Mouse (Mus musculus): ENCODE results near the gene Ube2g1.
"Not testable (repeated sequence)": the region's sequence is repeated elsewhere in the genome, so short reads cannot be mapped to it uniquely, and the experiment has no call there.

Gene Ube2g1

DNA sequence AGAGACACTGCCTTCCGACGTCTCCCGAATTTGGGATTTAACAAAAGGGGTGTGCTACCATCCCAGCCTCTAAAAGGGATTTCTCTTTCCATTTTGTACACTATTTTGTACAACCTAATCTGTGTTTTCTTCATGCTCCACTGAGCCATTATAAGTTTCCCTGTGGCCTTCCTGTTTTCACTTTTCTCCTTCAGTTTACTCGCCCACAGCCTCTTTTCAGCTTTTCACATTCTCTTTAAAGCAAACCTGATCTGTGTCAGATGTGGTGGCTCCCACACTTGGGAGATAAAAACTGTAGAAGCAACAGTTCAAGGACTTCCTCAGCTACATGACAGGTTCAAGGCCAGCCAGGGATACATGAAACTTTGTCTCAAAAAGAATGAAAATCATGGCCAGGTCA, 85.3 kb downstream of the Ube2g1 start:
- DNase-seq (ENCODE audit: low spot score in 2 of 2) = no peak

DNA sequence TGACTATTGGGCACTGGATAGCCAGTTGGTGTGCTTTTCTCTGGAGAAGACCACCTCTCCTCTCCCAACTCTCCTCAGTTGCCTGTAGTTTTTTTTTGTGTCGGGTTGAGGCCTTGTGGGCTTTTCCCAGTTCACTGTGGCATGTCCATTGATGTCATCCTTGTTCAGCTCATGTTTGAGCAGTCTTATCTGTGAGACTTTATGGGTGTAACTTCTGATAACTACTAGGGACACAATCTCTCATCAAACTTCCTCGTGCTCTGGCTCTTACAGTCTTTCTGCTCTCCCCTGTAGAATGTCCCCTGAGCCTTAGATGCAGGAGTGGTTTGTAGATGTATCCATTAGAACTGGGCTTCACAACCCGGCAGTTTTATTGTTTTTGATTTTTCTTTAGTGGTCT, 87.9 kb downstream of the Ube2g1 start:
- no peak for DNase-seq (ENCODE audit: low spot score in 2 of 2)

DNA sequence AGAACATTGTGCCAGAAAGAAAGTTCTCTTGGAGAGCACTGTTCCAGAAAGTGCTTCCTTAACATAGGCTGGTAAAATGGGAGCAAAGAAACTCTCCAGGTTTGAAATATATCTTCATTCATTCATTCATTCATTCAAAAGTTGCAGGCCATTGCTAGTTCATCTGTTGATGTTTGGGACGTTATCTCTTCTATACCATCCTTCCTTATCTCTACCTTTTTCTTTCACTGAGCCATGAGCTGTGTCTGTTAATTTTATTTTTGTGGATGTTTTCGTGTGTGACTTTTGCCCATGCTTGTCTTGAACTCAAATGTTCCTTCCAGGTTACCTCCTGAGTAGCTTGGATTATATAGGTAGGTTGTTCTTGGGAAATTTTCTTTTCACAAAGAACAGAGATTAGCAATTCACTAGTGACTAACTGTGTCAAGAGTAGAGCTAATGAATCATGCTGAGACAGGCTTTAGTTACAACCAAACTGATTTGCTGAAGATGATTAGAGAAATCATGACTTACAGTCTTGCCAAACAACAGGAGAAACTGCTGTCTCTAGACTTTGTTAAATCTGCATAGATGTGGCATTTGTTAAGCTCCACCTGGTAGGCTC, 89.4 kb downstream of the Ube2g1 start:
- no peak for DNase-seq (ENCODE audit: low spot score in 2 of 2)

DNA sequence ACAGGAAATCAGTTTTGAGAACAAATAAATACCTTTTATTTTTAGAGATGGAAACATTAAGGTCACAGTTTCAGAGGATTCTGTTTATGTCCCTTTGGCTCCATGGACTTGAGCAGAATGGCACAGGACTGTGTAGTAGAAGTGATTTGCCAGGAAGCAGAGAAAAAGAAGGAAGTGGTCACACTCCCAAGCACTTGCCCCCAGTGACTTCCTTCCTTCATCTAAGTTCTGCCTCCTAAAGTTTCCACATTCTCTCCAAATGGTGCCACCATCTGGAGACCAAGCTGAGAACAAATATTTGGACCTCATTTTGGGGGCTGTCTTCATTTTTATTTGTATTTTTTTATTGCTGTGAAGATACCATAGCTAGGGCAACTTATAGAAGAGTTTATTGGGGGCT, 90.2 kb downstream of the Ube2g1 start:
- DNase-seq (ENCODE audit: low spot score in 2 of 2) = no peak

DNA sequence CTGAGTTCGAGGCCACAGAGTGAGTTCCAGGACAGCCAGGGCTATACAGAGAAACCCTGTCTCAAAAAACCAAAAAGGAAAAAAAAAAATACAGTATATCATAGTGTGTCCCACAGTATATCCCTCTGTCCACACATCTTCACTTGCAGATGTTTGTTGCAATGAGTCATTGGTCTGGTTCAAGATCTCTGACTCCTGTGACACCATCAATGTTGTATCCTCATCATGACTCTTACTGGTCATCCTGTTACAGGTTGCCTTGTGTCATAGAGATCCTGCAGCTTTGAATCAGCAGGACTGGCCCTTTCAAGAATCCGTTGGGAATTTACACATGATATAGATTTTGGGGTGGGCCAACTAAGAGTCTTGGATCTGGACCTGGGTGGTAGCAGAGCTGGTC, 98.0 kb downstream of the Ube2g1 start:
- DNase-seq (ENCODE audit: low spot score in 2 of 2) = not testable (repeated sequence)

DNA sequence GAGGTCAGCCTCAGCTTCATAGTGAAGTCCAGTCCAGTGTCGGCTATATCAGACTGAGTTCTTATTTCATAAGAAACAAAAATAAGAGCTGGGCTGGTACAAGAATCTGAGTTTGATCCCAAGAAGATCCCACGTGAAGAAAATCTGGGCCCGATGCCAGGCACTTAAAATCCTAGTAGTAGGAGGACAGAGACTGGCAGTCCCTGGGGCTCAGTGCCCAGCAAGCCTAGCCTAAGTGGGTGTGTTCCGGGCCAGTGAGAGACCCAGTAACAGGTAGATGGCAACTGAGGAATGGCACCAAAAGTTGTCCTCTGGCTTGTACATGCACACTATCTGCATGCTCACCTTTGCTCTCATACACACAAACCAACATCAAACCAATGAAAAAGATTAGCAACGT, 105.6 kb downstream of the Ube2g1 start:
- DNase-seq (ENCODE audit: low spot score in 2 of 2) = no peak

DNA sequence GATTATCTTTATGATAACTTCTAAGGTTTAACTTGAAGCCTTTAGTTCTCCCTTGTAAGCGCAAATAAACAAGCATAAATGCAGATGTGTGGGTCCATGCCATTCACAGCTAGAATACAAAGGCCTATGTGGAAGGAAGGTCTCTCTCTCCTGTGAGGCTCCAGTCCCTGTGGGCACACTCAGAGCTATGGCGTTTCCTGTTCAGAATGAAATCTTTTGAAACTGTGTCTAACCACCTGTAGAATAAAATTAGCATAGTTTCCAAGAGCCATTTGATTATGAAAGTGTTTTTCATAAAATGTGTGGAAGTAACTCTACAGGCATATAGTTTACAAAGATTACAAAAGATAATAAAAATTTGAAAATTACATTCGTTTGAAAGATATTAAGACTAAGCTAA, 111.1 kb downstream of the Ube2g1 start:
- DNase-seq (ENCODE audit: low spot score in 2 of 2) = no peak

DNA sequence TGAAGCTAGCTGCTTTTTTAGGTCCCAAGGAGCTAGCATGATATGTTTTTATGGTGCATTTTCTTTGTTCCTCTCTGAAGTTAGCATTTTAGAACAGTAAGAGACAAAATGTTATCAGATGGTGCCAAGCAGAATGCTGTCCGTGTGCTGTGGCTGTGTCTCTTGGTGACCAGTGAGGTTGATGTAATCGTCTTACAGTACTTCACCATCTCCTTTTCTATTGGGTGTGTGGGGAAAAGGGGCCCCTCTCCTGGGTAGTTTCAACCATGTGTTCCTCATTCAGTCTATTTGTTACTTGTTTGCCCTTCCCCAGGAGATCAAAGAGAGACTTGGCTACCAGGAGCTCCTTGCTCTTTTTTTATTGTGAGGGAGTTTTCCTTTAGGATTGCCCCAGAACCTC, 116.1 kb downstream of the Ube2g1 start:
- DNase-seq (ENCODE audit: low spot score in 2 of 2) = no peak

DNA sequence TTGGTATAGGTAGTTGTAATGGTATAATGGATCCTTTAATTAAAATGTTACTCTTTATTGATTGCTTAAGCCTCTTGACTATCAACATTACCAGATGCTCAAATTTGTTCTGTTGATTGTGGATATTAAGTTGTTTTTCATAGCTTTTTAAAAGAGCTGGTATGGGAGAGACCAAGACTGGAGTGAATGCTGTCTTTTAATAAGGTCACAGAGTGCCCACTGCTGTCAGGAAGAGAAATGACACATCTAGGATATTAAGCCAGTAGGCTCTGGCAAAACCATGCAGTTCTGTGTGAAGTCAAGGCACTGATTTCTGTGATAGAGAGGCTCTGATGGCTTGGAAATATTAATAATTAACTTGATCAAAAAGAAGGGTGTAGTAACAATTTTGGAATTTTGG, 116.8 kb downstream of the Ube2g1 start:
- no peak for DNase-seq (ENCODE audit: low spot score in 2 of 2)

DNA sequence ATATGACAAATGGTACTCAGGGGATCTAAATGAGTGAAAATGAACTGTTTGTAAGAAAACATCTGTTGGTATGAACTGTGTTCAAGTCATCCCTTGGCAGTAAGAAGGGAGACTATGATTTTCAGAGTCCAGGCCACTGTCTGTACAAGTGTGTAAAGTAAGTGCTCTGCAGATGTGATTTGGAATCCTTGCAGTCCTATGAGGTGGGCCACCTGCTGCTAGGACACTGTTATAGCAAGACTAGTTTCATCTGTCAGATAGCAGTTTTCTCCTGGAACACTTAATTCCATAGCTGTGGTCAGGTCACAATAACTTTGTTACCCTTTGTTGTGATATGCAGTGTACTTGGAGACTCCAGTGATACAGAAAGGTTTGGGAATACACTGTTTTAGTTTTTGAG, 118.9 kb downstream of the Ube2g1 start:
- DNase-seq (ENCODE audit: low spot score in 2 of 2) = no peak

DNA sequence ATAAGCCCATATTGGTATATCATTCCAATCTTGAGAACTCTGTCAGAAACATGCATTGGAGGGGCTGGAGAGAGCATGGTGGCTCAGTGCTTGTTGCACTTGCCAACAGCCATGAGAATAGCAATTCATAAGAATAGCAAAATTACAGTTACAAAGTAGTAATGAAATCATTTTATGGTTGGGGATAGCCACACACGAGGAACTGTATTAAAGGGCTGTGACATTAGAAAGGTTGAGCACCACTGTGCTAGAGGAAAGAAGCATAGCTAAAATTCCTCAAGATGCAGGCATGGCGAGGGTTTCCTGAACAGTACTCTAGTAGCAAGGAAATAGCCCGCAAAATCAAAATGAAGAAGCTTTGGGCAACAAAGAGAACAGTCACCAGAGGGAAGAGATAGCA, 126.7 kb downstream of the Ube2g1 start:
- DNase-seq (ENCODE audit: low spot score in 2 of 2) = no peak

DNA sequence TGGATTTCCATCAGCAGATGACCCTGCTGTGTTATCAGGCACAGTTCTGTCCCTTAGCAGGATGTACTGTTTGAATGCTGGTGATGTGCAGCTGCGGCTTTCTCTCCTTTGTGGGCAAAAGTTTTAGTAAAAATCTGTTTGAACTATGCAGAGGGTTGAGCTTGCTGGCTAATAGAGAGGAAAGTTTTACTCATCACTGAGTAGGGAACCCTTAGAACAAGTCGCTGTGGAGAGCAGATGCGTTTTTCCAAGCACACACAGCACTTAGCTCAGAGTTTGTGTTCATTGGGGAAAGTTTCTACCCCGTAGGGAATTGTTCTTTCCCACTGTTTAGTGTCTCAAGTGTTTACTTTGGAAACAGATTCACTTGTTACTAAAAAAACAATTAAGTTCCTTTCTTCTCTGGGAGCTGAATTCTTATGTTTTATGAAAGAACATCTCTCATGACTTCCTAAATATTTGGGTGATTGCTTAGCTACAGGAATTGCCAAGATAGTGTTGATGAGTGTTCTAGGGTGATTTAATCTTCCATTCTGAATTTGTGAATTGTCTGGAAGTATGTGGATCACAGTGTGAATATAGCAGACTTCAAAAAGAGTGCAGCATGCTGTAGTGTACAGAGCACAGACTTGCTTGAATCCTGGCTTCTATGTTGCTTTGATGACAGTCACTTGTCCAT, 127.9 kb downstream of the Ube2g1 start:
- no peak for DNase-seq (ENCODE audit: low spot score in 2 of 2)

DNA sequence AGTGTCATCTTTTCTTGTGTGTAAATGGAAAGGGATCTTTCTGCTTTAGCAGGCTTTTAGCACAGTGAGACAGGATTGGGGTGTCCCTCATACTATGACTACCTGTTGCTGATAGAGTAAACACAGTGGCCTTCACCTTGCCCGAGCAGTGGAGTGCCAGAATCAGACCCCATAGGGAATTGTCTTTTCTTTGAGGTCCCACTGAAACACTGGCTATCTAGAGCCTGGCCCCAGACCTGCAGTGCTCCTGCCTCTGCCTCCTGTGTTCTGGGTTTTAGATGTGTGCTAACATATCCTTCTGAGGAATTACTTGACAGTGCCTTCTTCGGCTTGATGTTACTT, 128.4 kb downstream of the Ube2g1 start:
- no peak for DNase-seq (ENCODE audit: low spot score in 2 of 2)
